Mouse (Mus musculus) limb, embryonic 13.5 days (tissue): ENCODE data around the gene Macrod2. TPM values are rescaled to one million over a fixed set of nuclear protein-coding genes. Genes with fewer than 3 reads are reported as not detected.
A peak's percentile ranks its signal among the peaks of the same experiment; 100 is the strongest.

ENCODE experiments used
- ATAC-seq: fragments of 200-750 bp; cut with Nextera tagmentation; 2 replicates; pipeline ENCODE4 v1.8.0; 2017; ENCODE audit warnings: low read depth, moderate number of reproducible peaks, moderate TSS enrichment; ENCODE audit not compliant: low FRiP score
- H3K27ac ChIP-seq: fragments of 300-500 bp; sonication (generic); 2 replicates; pipeline ENCODE4 v1.5.1; 2015; ENCODE audit warnings: inconsistent platforms, mild to moderate bottlenecking, moderate library complexity
- H3K27me3 ChIP-seq: fragments of 300-500 bp; sonication (generic); 2 replicates; pipeline ENCODE4 v1.6.1; 2015; ENCODE audit warnings: mild to moderate bottlenecking, inconsistent platforms
- H3K36me3 ChIP-seq: fragments of 300-500 bp; sonication (generic); 2 replicates; pipeline ENCODE4 v1.6.1; 2015; ENCODE audit warnings: inconsistent platforms, mild to moderate bottlenecking, moderate library complexity
- H3K4me1 ChIP-seq: fragments of 300-500 bp; sonication (generic); 2 replicates; pipeline ENCODE4 v1.6.1; 2015; ENCODE audit warnings: inconsistent platforms
- H3K4me2 ChIP-seq: fragments of 300-500 bp; sonication (generic); replicated peaks from 2 replicates; pipeline ENCODE4 v1.6.1; 2015; ENCODE audit warnings: inconsistent platforms, mild to moderate bottlenecking, moderate library complexity
- H3K4me3 ChIP-seq: fragments of 300-500 bp; sonication (generic); 2 replicates; pipeline ENCODE4 v1.5.1; 2015; ENCODE audit warnings: moderate library complexity, mild to moderate bottlenecking, inconsistent platforms
- H3K9ac ChIP-seq: fragments of 300-500 bp; sonication (generic); 2 replicates; pipeline ENCODE4 v1.6.1; 2015; ENCODE audit warnings: mild to moderate bottlenecking, inconsistent platforms
- H3K9me3 ChIP-seq: fragments of 300-500 bp; sonication (generic); 2 replicates; pipeline ENCODE4 v1.6.1; 2016; ENCODE audit warnings: inconsistent platforms
- WGBS: fragments of 180-500 bp; shearing (Covaris S2); methylation state at CpG from one replicate; pipeline ENCODE4 v1.1.7; 2015; 5-methylcytosine and 5-hydroxymethylcytosine counted together
- polyA plus RNA-seq: library from polyadenylated mRNA; unstranded; fragments of >200 nt; fragmentation: Nextera tagmentation; extraction: Ambion mirVana; gene quantifications from 2 replicates; pipeline ENCODE4 v1.2.1, GENCODE M21; 2015

Macrod2 gene
- polyA plus RNA-seq, 1 experiment from 2014 or later = 36.9 TPM

DNA sequence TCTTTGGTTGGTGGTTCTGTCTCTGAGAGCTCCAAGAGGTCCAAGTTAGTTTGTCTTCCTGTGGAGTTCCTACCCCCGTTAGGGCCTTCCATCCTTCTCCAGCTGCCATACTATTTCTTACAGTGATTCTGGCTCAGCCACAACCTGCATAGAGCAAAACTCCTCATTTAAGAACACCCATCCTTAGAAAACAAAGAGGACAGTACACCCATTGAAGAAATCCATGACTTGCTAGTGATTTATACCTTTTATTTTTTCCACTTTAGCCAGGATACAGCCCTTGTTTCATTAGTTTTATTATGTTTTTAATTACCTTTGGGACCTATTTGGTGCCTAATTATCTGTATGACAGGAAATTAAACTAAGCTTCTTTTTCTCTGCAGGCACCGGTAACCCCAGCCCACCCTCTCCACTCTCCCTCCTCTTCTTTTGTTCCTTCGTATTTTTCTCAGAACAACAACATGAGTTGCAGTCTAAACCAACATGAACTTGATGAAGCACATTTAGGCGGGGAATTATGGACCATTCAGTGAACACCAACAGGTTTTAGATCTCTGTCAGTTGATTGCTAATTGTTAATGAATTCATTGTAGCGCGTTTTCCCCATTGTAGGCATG is 1516.8 kb downstream of the Macrod2 start:
- 59% methylated on average over 6 of the region's 6 CpGs for WGBS

DNA sequence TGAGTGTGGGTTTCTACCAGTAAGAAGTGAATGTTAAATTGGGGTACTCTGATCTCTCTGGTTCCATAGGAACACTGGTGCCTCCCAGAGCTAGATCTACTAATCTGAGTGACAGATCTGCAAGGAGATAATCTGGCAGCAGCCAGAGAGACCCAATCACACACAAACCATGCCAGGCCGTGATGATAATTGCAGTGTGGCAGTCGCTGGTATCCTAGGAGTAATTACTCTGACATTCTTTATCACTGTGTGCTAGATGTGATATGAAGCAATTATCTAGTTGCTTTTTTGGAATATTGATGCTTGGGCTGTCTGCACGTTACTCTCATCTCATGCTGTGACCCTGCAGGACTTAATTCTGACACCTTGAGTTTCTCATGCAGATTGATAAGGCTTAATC is 1518.4 kb downstream of the Macrod2 start:
- Histone ChIP-seq H3K4me3 (no peak overlapping the region), H3K9me3 (no peaks in the 10 kb centered on the region), H3K27me3 (no peaks in the 10 kb centered on the region), H3K9ac (no peak overlapping the region), H3K4me1 (no peaks in the 10 kb centered on the region), H3K36me3 (no peaks in the 10 kb centered on the region), H3K4me2 (no peak overlapping the region), H3K27ac (no peak overlapping the region)
- 66% methylated on average over 3 of the region's 3 CpGs for WGBS
- no peak for ATAC-seq

More for the DNA sequence above, 1516.8 kb downstream of the Macrod2 start:
- no peak for ATAC-seq
- Histone ChIP-seq H3K27me3 (no peaks in the 10 kb centered on the region), H3K4me2 (no peak overlapping the region), H3K4me3 (no peak overlapping the region), H3K27ac (no peak overlapping the region), H3K4me1 (no peaks in the 10 kb centered on the region), H3K9me3 (no peaks in the 10 kb centered on the region), H3K36me3 (no peaks in the 10 kb centered on the region), H3K9ac (no peak overlapping the region)

- no peaks in the 10 kb centered on the region for H3K9me3 ChIP-seq
- H3K27me3 ChIP-seq = no peaks in the 10 kb centered on the region
- 52% methylated on average over 6 of the region's 6 CpGs for WGBS
- no peak overlapping the region for H3K4me3 ChIP-seq
- no peak overlapping the region for H3K4me2 ChIP-seq
- H3K27ac ChIP-seq = no peak overlapping the region
- no peak overlapping the region for H3K9ac ChIP-seq
- H3K36me3 ChIP-seq = no peaks in the 10 kb centered on the region
- no peak for ATAC-seq
- no peaks in the 10 kb centered on the region for H3K4me1 ChIP-seq
These were observed 1518.8 kb downstream of the Macrod2 start for GRCm38 (mm10) chr2:141913894-141914293.

DNA sequence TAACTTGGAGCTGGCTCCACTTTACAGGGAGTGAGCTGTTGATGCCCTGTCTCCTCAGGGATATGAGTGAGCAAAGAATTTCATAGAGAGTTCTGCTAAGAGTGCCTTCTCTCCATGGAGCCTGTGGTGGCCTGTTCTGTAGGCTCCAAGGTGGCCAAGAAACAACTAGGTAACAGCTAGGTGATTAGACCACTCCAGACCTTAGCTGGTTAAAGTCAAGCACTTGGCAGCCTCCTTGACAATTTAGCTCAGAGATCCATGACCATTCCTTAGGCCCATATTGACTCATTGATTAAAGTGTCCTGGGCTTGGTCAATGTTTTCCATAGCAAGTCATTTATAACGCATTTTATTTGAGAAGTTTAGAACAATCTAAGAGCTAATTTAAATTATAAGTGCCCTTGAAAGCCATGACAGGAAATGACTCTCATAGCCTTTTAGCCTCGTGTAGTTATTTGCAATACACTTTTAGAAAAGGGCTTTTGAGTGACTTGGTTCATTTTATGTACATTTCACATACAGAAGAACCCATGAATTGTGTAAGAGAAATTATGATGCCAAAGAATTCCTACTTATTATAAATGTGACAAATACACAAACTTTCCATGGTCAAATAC is 1525.4 kb downstream of the Macrod2 start:
- Histone ChIP-seq H3K4me3 (no peak overlapping the region), H3K27me3 (no peaks in the 10 kb centered on the region), H3K9me3 (no peaks in the 10 kb centered on the region), H3K4me1 (no peaks in the 10 kb centered on the region), H3K9ac (no peak overlapping the region), H3K4me2 (no peak overlapping the region), H3K36me3 (no peaks in the 10 kb centered on the region), H3K27ac (no peak overlapping the region)
- ATAC-seq = no peak
- 58% methylated on average over 2 of the region's 2 CpGs for WGBS

DNA sequence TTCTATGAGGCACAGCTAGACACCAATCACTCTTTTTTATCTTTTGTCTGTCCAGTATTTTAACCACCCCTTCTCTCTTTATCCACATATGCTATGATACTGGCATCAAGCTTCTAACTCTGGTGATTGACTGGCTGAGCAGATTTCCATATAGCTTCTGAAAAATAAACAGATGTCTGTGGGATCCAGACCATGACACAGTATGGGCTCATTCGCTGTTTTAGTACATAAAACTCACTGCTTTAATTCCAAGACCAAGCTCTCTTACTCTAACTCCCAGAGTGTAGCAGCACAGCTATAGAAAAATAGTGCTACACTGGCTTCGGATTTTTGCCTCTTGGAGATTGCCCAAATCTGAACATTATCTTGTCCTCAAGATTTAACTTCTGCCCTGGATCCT is 1540.0 kb downstream of the Macrod2 start:
- Histone ChIP-seq H3K36me3 (no peaks in the 10 kb centered on the region), H3K9ac (no peak overlapping the region), H3K9me3 (no peaks in the 10 kb centered on the region), H3K4me1 (no peaks in the 10 kb centered on the region), H3K4me3 (no peak overlapping the region), H3K27ac (no peak overlapping the region), H3K4me2 (no peak overlapping the region), H3K27me3 (no peaks in the 10 kb centered on the region)
- WGBS = 88% methylated on average over 2 of the region's 2 CpGs
- no peak for ATAC-seq

DNA sequence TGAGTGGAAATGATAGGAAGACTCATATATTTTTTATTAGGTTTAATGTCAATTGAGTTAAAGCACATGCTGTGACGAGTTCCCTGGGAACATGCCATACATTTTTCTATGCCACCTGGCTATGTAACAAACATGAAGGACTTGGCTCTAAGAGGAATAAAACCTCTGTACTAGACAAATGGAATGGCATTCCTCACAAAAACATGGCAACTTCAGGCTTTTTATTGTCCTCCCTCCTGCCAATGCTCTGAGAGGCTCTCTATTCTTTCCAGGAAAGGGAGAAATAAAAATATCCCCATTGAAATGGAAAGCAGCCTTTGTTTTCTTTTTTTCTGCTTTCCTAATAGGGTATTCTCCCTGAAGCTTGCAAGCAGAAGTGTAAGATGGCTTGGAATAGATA is 1559.7 kb downstream of the Macrod2 start:
- ATAC-seq = no peak
- no peaks in the 10 kb centered on the region for H3K36me3 ChIP-seq
- no peak overlapping the region for H3K4me3 ChIP-seq
- H3K4me1 ChIP-seq = 0 out of 2 replicates have a peak, but pooled peaks cover 5% of the 10 kb centered on the region
- no peak overlapping the region for H3K9ac ChIP-seq
- H3K4me2 ChIP-seq = no peak overlapping the region
- no peak overlapping the region for H3K27ac ChIP-seq
- no peaks in the 10 kb centered on the region for H3K9me3 ChIP-seq
- WGBS = 34% methylated on average over 1 of the region's 1 CpGs
- no peaks in the 10 kb centered on the region for H3K27me3 ChIP-seq

DNA sequence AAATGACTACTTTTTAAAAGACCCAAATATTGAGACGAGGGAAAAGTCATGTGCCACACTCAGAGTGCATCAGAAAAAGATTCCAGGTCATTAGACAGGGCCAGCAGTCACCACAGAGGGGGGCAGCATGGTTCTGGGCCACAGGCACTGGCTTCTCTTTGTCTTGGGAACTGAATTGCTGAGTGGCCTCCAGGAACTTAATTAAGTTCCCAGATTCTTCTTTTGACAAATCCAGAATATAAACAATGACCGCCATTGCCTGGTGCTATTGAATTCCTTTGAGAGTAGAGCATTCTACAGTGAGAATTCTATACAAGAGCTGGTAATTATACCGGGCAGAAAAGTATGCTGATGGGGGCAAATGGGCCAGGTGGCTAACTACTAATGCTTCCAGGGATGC is 1560.1 kb downstream of the Macrod2 start:
- Histone ChIP-seq H3K27me3 (no peaks in the 10 kb centered on the region), H3K36me3 (no peaks in the 10 kb centered on the region), H3K4me3 (no peak overlapping the region), H3K9me3 (no peaks in the 10 kb centered on the region), H3K4me2 (no peak overlapping the region), H3K4me1 (0 out of 2 replicates have a peak, but pooled peaks cover 5% of the 10 kb centered on the region), H3K9ac (no peak overlapping the region), H3K27ac (no peak overlapping the region)
- 29% methylated on average over 3 of the region's 3 CpGs for WGBS
- no peak for ATAC-seq

GRCm38 (mm10) chr2:141962868-141963267 is 1567.8 kb downstream of the Macrod2 start:
- ATAC-seq = no peak
- WGBS = 70% methylated on average over 1 of the region's 1 CpGs
- H3K27me3 ChIP-seq = no peaks in the 10 kb centered on the region
- H3K36me3 ChIP-seq = no peaks in the 10 kb centered on the region
- no peaks in the 10 kb centered on the region for H3K4me1 ChIP-seq
- no peak overlapping the region for H3K4me2 ChIP-seq
- no peak overlapping the region for H3K9ac ChIP-seq
- H3K27ac ChIP-seq = no peak overlapping the region
- no peak overlapping the region for H3K4me3 ChIP-seq
- no peaks in the 10 kb centered on the region for H3K9me3 ChIP-seq

- Histone ChIP-seq H3K4me1 (no peaks in the 10 kb centered on the region), H3K9ac (no peak overlapping the region), H3K36me3 (no peaks in the 10 kb centered on the region), H3K27ac (no peak overlapping the region), H3K4me2 (no peak overlapping the region), H3K4me3 (no peak overlapping the region), H3K9me3 (no peaks in the 10 kb centered on the region), H3K27me3 (no peaks in the 10 kb centered on the region)
- ATAC-seq = no peak
- 83% methylated on average over 7 of the region's 7 CpGs for WGBS
These were observed 1588.7 kb downstream of the Macrod2 start for GRCm38 (mm10) chr2:141983664-141984395.

- no peak overlapping the region for H3K4me3 ChIP-seq
- H3K27me3 ChIP-seq = peaks cover 3% of the 10 kb centered on the region; the same call in 1 of the 2 replicates
- H3K9me3 ChIP-seq = no peaks in the 10 kb centered on the region
- no peak overlapping the region; the same call in 1 of the 2 replicates for H3K4me2 ChIP-seq
- no peak for ATAC-seq
- H3K27ac ChIP-seq = peak overlapping the region; percentile 10; the same call in 1 of the 2 replicates
- 66% methylated on average over 6 of the region's 6 CpGs for WGBS
- no peak overlapping the region for H3K9ac ChIP-seq
- H3K36me3 ChIP-seq = no peaks in the 10 kb centered on the region
- H3K4me1 ChIP-seq = peaks cover 15% of the 10 kb centered on the region
These were observed 1603.8 kb downstream of the Macrod2 start for GRCm38 (mm10) chr2:141998901-141999300.

GRCm38 (mm10) chr2:142024534-142025155 is 1629.5 kb downstream of the Macrod2 start:
- Histone ChIP-seq H3K4me1 (peaks cover 16% of the 10 kb centered on the region; the same call in 1 of the 2 replicates), H3K27ac (no peak overlapping the region), H3K27me3 (no peaks in the 10 kb centered on the region), H3K4me2 (no peak overlapping the region), H3K36me3 (no peaks in the 10 kb centered on the region), H3K9me3 (no peaks in the 10 kb centered on the region), H3K4me3 (no peak overlapping the region), H3K9ac (no peak overlapping the region)
- ATAC-seq = peak; percentile 82
- 20% methylated on average over 4 of the region's 4 CpGs for WGBS

DNA sequence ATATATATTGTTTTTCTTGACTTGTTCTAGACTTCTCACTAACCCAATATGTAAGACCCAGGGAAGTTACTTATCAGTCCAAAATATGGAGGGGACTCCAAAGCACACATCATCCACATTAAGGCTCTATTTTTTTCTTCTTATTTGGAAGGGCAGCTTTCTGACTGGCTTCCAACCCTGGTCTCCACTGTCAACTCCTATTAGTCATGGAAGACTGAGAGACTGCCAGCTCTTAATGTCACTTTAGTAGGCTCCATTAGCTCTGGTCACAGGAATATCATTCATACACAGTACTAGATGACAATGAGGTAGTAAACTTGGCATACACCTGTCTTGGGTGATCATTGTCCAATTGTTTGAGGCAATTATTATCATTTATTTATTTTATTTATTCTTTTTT is 1631.6 kb downstream of the Macrod2 start:
- Histone ChIP-seq H3K4me2 (no peak overlapping the region), H3K9me3 (no peaks in the 10 kb centered on the region), H3K4me1 (peaks cover 16% of the 10 kb centered on the region; the same call in 1 of the 2 replicates), H3K27ac (no peak overlapping the region), H3K36me3 (no peaks in the 10 kb centered on the region), H3K4me3 (no peak overlapping the region), H3K9ac (no peak overlapping the region), H3K27me3 (no peaks in the 10 kb centered on the region)
- no peak for ATAC-seq
